Mouse (Mus musculus): ENCODE measurements at regions not wholly inside any gene's neighbourhood (a gene's known extent, or its start where the extent isn't known, plus 50 kb on each side); places are given as distances from the start of the nearest gene placed in this dataset.

DNA sequence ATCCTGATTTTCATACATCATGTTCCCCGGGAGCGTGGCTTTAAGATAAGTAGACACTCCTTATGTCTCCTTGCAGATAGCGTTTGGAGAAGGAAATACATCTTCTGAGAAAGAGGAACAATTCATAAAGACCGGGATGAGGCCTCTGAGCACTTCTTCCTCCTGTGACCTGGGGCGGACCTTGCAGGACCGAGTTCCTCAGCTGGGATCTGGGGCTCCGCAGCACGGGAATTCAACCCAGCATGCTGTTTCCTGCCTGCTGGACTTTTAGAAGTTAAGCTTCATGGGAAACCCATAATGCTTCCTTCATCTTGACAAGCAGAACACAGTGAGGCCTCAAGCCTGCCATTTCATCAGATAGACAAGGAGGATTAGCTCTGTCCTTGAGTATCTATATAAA is 491.4 kb downstream of the Fam19a5 start:
- DNase-seq (ENCODE audit: low read depth): no peak

- no peak for DNase-seq (ENCODE audit: low read depth)
Observed at GRCm38 (mm10) chr15:88036146-88037000, 492.3 kb downstream of the Fam19a5 start.

- no peak for DNase-seq (ENCODE audit: low read depth)
Observed at GRCm38 (mm10) chr15:88037606-88038005, 493.5 kb downstream of the Fam19a5 start.

DNA sequence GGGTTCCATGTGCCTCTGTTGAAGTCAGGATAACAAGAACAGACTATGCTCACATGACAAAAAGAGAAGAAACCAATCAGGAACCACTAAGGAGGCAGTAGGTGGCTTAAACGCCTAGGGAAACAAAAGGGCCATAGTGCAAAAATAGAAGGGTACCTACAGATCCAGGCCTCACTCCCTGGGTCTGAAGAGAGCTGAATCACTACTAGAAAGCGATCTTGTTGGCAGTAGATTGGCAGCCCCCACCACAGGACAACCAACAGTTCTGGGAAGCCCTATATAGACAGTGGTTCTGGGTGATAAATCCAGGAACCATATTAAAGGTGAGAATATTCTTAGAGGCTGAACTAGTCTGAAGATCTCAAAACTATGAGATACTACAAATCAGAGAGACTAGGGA is 498.7 kb downstream of the Fam19a5 start:
- DNase-seq (ENCODE audit: low read depth): no peak

- DNase-seq (ENCODE audit: low read depth): no peak
Observed at GRCm38 (mm10) chr15:88058071-88058470, 514.0 kb downstream of the Fam19a5 start.

GRCm38 (mm10) chr15:88060935-88061334 is 516.8 kb downstream of the Fam19a5 start:
- no peak for DNase-seq (ENCODE audit: low read depth)

DNA sequence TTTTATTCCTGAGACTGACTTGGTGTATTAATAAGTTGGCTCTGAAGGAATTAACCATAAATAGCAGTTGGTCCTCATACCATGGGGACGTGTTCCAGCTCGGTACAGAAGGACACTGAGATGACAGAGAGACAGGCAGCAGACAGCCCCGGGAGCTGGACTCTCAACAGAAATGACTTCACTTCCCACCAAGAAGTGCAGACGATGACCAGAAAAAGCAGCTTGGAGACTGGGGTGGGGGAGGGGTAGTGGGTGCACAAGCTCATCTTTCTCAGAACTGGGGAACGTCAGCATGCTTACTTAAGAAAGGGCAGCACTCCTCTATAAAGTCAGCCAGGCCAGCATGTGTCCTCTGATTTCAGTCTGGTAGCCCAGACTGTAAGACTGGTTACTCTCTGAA is 518.9 kb downstream of the Fam19a5 start:
- DNase-seq (ENCODE audit: low read depth): no peak

- no peak for DNase-seq (ENCODE audit: low read depth)
Observed at GRCm38 (mm10) chr15:88068476-88068875, 524.4 kb downstream of the Fam19a5 start.

GRCm38 (mm10) chr15:88072676-88073075 is 527.4 kb upstream of the Zdhhc25 start:
- DNase-seq (ENCODE audit: low read depth): no peak

GRCm38 (mm10) chr15:88083911-88084310 is 516.2 kb upstream of the Zdhhc25 start:
- DNase-seq (ENCODE audit: low read depth): no peak

DNA sequence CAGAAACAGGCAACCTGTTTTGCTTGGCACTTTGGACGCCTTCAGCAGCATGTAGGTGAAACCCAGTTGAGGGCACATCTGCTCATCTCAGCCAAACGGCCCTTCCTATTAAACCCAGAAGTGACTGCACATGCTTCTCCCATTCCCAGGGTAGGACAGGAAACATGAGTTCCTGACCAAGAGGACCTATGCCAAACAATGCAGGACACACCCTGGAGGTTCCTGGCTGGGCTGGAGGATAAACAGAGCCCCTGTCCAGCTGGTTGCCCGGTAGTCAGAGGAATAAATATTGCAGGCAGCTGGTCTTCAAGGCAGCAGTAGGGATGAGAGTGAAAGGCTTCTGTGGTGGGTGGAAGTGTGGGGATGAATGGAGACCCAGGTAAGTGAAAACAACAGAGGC is 514.5 kb upstream of the Zdhhc25 start:
- DNase-seq (ENCODE audit: low read depth): no peak

DNA sequence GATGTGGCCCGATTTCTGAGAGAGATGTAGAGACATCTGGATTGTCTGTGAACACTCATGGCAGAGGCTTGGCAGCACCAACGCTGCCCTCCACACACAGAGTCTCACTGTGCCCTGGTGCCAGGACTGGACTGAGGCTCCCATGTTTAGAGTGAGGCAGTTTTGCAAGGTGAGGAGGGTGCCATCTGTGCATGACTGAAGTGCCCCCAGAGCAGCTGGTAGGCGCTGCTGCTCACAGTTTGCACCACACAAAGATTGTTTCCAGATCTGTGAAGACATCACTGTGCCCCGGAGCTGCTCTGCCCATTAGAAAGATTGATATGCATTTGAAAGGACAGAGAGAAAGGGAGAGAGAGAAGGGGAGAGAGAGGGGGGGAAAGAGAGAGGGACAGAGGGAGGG is 510.6 kb upstream of the Zdhhc25 start:
- DNase-seq (ENCODE audit: low read depth): no peak

GRCm38 (mm10) chr15:88091390-88091789 is 508.7 kb upstream of the Zdhhc25 start:
- no peak for DNase-seq (ENCODE audit: low read depth)

- DNase-seq (ENCODE audit: low read depth): no peak
Observed at GRCm38 (mm10) chr15:88120376-88120775, 479.7 kb upstream of the Zdhhc25 start.

GRCm38 (mm10) chr15:88123907-88124523 is 476.1 kb upstream of the Zdhhc25 start:
- no peak for DNase-seq (ENCODE audit: low read depth)

GRCm38 (mm10) chr15:88146118-88146517 is 454.0 kb upstream of the Zdhhc25 start:
- DNase-seq (ENCODE audit: low read depth): no peak

- no peak for DNase-seq (ENCODE audit: low read depth)
Observed at GRCm38 (mm10) chr15:88151199-88151598, 448.9 kb upstream of the Zdhhc25 start.

DNA sequence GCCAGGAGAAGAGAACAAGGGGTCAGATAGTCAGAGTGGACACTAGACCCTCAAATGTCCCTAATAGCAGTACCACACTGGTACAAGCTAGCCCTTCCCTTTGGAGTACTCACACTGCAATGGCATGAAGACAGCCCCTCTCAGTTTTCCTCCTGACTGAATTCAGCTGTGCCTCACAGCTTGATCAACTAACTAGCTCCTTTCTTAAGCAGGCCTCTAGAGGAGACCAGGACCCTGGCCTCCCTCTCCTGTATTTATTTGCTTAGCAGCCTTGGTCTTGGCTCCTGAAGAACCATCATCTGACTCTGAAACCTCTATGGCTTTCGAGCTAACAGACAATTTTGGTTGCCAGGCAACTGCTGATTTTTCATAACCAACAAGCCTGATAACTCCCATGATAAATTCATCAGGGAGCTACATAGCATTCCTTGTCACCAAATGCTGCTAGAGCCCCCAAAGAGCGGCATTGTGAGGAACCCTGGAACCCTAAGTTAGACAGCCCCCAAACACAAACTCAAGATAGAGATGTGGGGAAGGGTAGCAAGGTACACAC is 440.4 kb upstream of the Zdhhc25 start:
- no peak for DNase-seq (ENCODE audit: low read depth)

GRCm38 (mm10) chr15:88160291-88160690 is 439.8 kb upstream of the Zdhhc25 start:
- no peak for DNase-seq (ENCODE audit: low read depth)

DNA sequence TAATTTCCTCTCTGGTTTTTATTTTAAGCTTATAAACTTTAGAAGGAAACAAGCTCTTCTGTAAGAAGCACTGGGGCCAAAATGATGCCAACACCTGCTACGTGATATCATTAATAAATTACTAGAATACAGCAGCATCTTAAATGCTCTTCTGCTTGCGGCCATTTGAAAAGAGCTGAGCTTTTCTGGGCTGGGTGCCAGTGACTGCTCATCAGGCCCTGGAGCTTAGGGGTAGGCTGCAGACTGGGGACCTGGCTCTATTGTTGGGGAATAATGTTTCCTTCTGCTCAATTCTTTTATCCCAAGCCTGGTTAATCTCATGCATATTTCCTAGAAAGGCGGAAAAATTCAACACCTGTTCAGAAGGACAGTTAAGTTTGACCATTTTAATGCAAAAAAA is 436.7 kb upstream of the Zdhhc25 start:
- no peak for DNase-seq (ENCODE audit: low read depth)

- DNase-seq (ENCODE audit: low read depth): no peak
Observed at GRCm38 (mm10) chr15:88174326-88174725, 425.8 kb upstream of the Zdhhc25 start.

DNA sequence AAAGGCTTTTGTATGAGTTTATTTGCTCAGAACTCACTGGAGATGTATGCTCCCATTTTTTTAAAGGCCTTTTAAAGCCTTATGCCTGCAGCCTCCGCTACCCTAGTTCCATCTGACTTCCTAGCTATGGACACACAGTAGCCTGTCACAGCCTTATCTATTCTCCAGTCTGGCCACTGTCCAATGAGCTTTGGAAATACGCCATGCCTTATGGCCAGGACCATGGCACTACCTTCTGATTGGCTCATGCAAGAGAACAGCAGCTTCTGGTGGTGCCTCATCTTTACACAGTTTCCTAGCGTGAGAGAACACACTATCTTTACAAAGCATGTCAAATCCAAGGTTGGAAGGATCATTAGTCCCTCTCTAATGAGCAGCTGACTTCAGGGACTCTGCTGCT is 424.1 kb upstream of the Zdhhc25 start:
- DNase-seq (ENCODE audit: low read depth): no peak

- DNase-seq (ENCODE audit: low read depth): no peak
Observed at GRCm38 (mm10) chr15:88196539-88196938, 403.6 kb upstream of the Zdhhc25 start.
